Mouse (Mus musculus) T-helper 2 cell (primary cell): Measurements from ENCODE around the gene Mrpl20.
"Not testable (repeated sequence)": the region's sequence is repeated elsewhere in the genome, so short reads cannot be mapped to it uniquely, and the experiment has no call there.

ENCODE experiments used
- in situ Hi-C: fragments of 300-600 bp; cut with MboI, MseI; formaldehyde crosslinking; loops from one replicate; pipeline ENCODE4 v1.15.1; 2025; ENCODE audit warnings: high pct_unique_total_duplicates

The Mrpl20 gene

DNA sequence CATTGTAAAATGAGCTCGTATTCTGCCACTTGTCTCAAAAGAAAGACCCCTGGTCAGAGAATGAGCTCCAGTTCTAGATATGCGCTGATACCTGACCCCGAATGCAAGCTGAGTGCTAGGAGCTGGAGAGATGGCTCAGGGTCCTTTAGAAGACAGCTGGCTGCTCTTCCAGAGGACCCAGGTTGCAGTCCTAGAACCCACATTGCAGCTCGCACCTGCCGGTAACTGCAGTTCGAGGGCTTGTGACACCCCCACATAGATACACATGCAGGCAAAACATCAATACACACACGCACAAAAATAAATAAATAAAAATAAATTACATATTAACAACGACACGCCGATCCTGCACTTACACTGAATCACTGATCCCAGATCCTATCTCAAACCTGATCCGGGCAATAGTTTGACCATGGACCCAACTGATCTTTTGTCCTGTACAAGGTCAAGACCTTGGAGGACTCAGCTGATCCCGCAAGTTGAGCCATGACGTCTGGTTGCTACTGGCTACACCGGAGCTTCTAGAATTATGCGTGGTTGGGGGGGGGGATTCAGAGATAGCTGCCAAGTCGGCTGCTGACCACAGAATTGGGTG, 19.1 kb upstream of the Mrpl20 start:
- in situ Hi-C loops = no loop called here

DNA sequence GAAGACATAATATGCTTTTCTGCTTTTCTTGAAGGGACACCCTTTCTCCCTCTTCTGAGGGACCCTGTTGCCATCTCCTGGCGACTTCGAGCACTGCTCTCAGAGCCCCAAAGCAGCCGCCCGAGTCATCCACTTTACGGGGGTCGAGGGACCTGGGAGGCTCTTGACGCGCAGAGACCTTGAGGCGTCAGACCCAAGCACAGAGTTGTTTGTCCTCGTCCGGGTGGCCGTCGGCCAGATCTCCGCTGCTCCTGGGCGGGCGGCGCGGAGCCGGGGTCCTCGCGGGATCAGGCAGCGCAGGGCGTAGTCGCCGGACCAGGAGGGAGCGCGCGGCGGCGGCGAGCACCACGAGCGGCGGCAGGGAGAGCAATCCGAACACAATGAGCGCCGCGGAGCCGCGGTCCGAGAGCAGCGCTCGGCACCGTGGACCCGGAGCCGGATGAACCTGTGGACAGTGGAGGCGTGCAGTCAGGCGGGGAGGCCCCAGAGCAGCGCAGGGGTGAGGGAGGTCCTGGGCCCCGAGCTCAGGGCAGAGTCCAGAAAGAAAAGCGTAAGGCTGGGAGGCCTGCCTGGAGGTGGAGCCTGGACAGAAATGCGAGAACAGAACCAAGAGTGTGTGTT, 18.5 kb upstream of the Mrpl20 start:
- in situ Hi-C loops = no loop called here

DNA sequence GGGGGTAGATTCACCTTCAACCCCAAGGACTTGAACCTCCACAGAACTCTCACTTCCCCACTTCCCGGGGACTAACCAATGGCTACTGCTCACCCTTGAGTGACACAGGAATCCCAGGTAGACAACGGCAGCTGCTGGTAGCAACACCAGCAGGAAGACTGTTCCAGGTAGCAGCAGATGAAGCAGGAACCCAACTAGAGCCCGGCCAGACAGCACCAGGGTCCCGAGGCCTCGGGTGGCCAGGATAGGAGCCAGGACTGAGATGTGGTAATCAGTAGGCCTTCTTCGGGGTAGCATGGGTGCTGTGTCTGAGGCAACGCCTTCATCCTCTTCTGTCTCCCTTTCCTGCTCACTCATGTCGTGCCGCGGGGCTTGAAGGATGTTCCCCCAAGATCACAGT, 17.4 kb upstream of the Mrpl20 start:
- in situ Hi-C loops = no loop called here

DNA sequence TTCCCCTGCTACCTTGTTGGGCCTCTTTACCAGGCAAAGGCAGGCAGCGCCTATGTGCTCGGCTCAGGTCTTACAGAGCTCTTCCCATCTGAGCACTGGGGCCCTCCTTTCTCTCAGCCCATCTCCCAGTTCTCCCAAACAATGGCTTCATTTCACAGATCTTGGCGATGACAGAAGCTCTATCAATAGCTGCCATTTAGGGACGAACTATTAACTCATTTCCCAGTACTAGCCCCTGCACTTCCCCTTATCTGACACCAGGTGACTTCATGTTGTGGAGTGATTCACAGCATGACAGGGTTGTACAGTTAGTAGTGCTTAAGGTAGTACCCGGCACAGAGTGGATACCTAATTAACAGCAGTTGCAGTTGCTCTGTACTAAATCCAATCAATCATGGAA, 16.9 kb upstream of the Mrpl20 start, which contains the start of gene Tmem88b:
Tmem88b (minus strand) TSS at position 56 of the 400 bp plus-strand sequence.
- in situ Hi-C loops = no loop called here

DNA sequence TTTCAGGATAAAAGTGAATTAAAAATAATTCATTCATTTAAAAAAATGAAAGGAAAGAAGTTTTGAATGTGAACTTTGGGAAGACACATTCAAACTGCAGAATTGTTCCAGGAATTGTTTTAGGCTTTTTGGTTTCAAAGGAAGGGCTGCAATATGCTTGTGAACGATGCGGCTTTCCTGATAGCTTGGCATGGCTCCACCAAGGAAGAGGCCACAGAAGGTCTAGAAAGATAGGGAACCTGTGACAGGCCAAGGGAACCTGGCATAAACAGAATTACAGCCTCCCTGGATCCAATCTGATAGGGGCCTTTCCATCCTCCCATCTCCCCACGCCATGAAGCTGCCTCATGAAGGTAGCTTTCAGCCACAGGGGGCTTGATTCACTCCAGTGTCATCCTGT, 14.4 kb upstream of the Mrpl20 start:
- in situ Hi-C loops = no loop called here

DNA sequence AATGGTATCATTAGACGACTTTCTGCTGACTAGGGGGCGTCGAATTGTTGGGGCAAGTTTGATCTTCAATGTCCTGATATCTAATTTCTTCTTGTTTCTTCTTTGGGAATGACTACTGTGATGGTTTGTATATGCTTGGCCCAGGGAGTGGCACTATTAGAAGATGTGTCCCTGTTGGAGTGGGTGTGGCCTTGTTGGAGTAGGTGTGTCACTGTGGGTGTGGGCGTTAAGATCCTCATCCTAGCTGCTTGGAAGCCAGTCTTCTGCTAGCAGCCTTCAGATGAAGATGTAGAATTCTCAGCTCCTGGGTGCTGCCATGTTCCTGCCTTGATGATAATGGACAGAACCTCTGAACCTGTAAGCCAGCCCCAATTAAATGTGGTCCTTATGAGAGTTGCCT, 13.8 kb upstream of the Mrpl20 start:
- in situ Hi-C loops = not testable (repeated sequence)

DNA sequence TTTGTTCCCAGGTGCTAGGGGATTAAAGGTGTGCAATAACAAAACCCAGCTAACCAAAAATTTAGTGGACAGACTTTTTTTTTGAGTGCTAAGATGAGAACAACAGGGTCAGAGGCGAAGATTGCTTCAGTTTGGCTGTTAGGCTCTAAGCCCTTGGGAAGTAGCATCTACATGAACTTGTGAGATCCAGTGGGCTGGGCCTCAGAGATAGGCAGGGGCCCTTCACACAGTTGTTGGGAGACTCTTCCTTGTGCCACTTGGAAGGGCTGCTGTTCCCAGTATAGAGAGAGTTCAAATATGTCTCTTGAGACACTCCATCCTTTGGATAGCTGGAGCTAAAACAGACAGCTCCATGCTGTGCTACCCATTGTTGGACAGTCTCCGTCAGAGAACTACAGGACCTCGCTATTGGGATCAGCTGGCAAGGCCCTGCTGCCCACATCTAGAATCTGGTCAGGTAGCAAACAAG, 12.6 kb upstream of the Mrpl20 start, which contains the start of gene Ankrd65:
Ankrd65 (plus strand) TSS at position 419 of the 469 bp plus-strand sequence.
- in situ Hi-C loops = no loop called here

DNA sequence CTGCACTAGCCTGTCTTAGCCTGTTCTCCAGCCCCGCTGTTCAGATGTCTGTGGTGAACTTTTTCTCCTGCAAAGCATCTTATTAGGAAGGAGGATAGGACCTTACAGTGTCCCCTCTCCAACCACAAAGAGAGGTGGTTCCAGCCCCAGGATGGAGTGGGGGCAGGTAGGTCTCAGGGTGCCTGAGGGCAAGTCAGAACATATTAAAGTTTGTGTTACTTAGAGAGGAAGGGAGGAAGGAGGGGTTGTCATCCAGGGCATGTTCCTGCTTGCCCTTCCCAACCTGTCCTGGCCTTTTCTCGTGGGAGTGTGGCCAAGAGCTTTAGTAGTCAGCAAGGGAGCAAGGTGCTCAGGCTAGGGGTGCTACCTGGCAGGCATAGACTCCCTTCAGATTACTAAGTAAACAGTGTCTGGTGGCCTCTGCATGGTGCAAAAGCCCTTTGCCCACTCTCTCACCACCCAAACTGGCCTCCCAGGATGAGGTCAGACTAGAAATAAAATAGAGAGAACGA, 12.0 kb upstream of the Mrpl20 start:
- in situ Hi-C loops = no loop called here

DNA sequence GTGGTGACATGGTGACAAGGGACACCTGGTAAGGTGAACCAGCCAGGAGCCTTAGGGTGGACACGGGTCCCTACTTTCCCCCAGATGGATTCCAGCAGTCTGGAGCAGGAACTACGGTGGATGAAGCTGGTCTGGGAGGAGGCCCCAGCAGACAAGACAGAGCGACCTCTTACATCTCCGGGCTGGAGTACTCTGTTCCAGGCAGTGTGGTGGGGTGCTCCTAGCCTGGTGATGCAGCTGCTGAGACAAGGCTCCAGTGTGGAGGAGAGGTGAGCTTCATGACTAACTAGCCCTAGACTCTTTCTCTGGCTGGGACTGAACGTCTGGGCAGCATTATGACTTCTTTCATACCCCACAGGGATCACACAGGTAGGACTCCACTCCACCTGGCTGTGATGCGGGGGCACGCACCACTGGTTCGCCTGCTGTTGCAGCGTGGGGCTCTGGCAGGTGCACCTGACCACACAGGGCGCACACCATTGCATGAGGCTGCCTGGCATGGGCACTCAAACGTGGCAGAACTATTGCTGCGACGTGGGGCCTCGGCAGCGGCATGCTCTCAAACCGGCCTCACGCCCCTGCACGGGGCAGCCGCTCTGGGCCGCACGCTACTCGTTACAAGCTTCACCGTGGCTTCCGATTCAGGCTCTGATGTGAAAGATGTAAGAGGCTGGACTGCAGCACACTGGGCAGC, 11.3 kb upstream of the Mrpl20 start:
- in situ Hi-C loops = no loop called here

DNA sequence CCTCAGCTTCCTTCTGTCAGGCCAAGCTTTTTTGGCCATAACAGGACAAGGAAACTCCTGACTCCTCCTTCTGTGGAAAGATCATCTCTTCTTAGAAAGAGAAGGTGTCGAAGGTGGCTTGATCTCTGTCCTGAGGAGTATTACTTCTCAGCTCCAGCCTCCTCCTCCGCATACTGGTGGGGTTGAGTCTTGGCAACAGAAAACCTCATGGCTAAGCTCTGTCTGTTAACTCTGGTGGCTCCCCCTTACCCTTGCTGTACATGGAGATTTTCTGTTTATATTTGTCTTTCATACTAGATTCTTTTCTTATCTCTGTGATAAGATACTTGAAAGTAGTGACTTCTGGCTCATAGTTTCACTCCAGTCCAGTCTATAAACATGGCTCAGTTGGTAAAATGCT, 8.9 kb upstream of the Mrpl20 start:
- in situ Hi-C loops = no loop called here

DNA sequence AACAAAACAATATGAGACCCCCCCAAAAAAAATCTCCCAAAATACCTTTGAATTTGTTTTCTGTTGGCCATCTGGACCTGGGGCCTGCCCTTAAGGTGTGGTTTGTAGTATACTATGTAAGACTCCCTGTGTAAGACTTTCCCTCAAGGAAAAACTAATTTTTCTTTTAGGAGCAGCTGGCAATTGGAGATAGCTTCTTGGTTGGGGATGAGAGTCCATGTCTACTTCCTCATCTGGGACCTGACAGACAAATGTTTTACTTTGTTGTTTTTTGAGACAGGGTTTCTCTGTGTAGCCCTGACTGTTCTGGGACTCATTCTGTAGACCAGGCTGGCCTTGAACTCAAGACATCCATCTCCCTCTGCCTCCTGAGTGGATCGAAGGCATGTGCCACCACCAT, 603 bp upstream of the Mrpl20 start:
- in situ Hi-C loops = no loop called here

DNA sequence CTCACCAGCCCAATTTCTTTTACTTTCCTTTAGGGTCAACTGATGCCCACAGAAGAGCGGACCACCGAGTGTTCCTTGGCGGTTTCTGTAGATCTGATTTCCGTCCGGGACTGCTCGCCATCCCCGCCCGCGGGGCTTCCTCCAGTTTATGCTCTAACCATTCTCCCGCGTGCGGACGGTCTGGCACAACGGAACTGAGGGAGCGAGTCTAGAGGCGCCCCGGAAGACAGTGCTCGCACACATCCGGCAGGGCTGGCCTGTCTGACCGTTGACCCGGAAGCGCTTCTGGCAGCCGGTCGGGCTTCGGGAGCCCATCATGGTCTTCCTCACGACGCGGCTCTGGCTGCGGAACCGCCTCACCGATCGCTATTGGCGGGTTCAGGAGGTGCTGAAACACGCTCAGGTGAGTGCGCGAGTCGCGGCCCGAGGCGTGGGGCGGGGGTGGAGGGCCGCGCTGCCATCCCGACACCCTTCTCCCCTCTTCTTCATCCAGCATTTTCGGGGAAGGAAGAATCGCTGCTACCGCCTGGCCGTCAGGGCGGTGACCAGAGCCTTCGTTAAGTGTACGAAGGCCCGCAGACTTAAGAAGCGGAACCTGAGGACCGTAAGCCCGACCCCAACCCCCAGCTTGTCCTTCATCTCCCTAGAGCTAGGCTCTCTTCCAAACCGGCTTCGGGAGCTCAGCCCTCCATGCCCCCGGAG, 813 bp downstream of the Mrpl20 start:
- in situ Hi-C loops = no loop called here

DNA sequence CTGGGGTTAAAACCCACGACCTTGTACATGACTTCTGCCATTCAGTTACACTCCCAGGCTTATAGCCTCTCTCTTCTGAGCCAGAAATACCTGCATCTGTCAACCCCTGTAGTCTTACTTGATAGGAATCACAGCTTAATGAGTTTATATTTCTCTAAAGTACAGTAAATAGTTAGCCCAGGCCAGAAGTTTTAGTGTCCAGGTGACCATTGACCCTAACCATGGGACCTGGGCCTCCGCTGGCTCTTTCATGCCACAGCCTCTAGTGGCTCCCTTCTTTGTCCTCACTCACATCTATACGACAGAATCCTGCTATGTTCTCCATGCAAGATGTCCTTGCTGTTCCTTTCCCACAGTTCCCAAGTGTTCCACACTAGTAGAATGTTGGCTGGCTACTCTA, 5.2 kb downstream of the Mrpl20 start:
- in situ Hi-C loops = no loop called here

DNA sequence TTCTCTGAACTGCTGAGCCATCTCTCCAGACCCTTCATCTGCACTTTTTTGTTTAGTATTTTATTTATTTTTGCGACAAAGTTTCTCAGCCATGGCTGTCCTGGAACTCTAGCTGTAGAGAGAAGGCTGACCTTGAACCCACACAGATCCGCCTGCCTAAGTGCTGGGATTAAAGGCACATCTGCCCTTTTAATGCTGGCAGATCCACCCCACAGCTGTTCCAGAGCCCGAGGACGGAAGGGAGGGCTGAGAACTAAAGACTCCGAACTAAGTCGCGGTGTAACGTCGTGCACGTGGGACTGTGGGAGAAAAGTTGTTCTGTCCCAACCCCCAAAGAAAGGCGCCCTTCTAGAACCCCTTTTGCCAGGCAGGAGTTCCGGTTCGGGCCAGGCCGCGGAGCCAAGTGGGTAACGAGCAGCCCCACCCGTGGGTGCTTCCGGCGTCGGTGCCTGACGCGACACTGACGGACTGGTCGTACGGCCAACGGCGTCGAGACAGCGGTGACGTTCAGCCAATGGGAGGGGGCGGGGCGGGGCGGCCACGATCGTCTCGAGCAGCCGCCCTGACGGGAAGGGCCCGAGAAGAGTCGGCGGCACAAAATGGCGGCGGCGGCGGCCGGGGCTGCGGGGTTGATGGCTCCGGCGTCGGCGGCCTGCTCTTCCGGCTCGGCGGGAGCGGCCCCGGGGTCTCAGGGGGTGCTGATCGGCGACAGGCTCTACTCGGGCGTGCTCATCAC, 9.4 kb downstream of the Mrpl20 start, which contains the start of gene Ccnl2:
Ccnl2 (plus strand) TSS at position 561 of the 736 bp plus-strand sequence.
- in situ Hi-C loops = no loop called here

DNA sequence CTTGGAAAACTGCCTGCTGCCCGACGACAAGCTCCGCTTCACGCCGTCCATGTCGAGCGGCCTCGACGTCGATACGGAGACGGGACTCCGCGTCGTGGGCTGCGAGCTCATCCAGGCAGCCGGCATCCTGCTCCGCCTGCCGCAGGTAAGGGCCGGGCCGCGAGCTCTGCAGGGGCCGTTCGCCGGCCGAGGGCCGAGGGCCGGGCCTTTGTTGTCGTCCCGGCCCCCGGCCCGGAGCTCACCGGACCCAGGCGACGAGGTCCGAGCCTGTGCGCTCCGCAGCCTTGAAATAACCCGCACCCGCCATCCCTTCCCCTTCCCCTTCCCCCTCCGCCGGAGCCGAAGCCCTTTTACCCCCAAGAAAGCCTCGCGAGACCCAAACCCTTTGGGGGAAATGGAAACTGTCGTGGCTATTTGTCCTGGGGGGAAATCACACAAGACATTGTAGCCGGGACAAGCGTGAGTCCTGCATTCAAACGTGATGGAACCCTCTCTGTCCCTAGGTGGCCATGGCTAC, 10.0 kb downstream of the Mrpl20 start:
- in situ Hi-C loops = no loop called here

DNA sequence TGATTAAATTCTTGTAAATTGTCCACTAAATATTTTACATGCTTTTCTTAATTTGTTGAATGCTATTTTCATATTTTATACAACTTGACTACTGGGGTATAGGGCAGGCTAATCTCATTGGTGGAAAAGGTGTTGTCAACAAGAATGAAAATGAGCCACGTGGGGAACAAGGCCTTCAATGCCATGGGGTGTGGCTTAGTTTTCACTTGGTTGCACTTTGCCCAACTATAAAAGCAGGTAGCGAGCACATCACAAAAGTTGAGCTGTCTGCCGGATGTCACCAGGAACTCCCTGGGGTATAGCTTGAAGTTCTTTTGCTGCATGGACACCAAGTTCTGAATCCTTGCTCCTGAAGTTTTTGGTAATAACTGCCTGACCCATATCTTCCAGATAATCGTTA, 14.9 kb downstream of the Mrpl20 start:
- in situ Hi-C loops = no loop called here

DNA sequence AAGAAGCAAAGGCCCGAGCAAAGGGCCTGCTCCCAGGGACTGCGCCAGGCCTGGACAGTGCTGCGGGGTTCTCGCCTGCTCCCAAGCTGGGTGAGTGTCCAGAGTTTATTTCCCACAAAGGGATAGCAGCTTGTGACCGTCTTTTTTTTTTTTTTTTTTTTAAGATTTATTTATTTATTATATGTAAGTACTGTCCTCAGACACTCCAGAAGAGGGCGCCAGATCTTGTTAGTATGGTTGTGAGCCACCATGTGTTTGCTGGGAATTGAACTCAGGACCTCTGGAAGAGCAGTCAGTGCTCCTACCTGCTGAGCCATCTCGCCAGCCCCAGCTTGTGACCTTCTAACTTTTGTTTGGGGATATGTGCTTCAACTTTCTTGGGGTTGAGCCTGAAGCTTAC, 18.3 kb downstream of the Mrpl20 start:
- in situ Hi-C loops = no loop called here

DNA sequence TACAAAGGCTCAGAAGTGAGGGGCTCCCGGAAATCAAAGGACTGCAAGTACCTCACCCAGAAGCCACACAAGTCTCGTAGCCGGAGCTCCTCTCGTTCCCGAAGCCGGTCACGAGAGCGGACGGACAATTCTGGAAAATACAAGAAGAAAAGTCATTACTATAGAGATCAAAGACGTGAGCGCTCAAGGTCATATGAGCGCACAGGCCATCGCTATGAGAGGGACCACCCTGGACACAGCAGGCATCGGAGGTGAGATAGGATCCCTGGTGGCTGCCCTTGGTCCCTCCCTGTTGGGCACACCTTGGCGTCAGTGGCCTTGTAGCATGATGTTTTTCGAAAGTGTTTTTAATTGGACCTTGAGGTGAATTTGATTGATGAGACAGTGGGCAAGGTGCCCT, 20.8 kb downstream of the Mrpl20 start:
- in situ Hi-C loops = no loop called here

DNA sequence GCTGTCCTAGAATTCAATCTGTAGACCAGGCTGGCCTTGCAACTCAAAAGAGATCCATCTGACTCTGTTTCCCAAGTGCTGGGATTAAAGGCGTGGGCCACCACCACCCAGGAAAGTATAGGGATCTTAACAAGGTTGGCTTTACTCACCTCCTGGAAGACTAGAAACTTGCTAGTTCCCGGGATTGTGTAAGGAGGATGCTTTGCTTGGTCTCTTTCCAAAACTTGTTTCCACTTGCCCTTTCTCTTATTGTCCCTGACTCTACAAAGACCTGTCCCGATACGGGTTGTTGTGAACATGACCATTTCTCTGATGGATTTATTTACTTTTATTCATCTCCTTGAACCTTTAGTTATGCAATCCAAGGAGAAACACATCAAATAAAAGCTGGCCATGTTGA, 27.2 kb downstream of the Mrpl20 start:
- in situ Hi-C loops = no loop called here

DNA sequence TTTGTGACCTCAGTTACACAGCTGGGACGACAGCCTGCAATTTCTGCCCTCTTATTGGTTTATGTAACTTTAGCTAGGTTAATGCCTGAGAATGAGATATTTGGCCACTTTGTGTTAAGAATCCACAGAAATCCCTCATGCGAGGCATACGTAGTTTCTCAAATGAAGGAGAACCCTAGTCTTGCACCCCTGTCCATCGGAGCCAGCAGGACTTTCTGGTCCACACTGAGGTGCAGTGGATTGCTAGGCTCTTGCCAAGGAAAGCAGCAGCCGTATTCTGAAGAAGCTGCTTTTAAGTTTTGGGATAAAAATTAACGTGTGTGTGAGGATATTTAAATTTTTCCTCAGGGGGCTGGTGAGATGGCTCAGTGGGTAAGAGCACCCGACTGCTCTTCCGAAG, 27.9 kb downstream of the Mrpl20 start:
- in situ Hi-C loops = no loop called here

DNA sequence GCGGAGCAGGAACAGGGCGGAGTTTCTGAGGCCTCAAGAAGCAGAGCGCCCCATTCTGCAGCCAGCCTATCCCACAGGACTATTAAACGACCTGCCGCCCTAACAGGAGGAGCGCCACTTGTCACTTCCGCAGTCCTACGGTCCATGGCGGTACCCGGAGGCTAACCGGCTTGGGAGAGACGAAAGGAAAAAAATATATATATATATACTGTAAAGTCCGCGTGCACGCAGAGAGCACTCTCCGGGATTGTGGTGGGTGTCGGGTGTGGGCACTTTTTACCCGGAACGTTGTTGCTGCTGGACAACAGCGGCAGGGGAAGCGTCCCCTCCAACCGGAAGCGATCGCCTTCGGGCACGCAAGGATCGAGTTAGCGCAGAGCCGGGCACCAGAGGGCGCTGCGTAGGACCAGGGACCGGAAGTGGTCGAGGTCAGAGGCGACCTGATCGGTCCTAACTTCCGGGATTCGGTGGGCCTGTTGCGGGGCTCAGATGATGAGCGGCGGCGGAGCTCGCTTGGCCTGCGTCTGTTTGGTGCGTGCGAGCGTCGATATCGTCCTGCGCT, 28.6 kb downstream of the Mrpl20 start, which contains the start of gene Aurkaip1:
Aurkaip1 (plus strand) TSS at position 68 of the 562 bp plus-strand sequence.
- in situ Hi-C loops = no loop called here
